Mouse (Mus musculus) layer of hippocampus, postnatal 25 days (tissue): ENCODE results near the gene Klf12. TPM values are rescaled to one million over a fixed set of nuclear protein-coding genes. Genes with fewer than 3 reads are reported as not detected.

Experiments
- DNase-seq, 2 experiments: peaks; one replicate each; pipeline ENCODE4 v3.0.0; 2022; ENCODE audit warnings: mixed read lengths in 2 of 2, low spot score in 1 of 2; ENCODE audit errors: extremely low spot score in 1 of 2
- total RNA-seq, 2 experiments: library from RNA; stranded (reverse); gene quantifications; 2 replicates each; pipeline ENCODE4 v1.2.3; 2021

The Klf12 gene
- total RNA-seq, result 10 to 100 TPM; 32.9 to 40.6 TPM

DNA sequence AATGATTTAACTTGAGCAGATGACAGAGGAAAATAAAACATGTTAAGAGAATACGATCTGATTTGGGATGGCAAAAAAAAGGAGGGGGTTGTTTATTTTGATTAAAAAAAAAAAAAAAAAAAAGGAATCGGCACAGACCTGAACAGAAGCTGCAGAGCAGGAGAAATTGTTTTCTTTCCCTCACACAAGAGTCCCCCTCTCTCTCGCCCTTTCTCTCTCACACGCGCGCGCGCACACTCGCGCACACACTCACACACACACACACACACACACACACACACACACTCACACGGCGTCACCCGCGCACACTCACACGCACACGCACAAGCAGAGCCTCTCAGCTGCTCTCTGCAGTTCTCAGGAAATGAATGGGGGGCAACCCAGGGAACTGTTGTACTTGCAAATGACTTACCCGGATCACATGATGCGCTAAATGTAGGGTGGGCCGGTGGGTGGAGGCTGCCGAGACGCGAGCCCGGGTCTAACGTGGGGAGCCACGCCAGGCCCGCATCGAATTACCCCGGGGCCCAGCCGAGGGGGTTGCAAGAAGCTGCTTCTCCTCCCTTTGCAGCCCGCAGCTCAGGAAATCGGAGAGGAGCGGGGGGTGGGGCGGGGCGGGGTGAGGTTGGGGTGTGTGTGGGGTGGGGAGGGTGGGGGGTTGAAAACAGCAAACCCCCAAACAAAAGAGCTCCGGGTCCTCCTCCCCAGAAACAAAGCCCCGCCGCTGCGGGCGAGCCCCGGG, at the start of gene Klf12:
TSS of gene Klf12 (minus strand) at position 561 of the 742 bp plus-strand sequence.
- peak; percentile 65 to 75 for DNase-seq

GRCm38 (mm10) chr14:100333369-100333768, 48.9 kb upstream of the Klf12 start:
- no peak for DNase-seq

- DNase-seq, result no peak
Observed at GRCm38 (mm10) chr14:100328602-100329276, 44.3 kb upstream of the Klf12 start.

DNA sequence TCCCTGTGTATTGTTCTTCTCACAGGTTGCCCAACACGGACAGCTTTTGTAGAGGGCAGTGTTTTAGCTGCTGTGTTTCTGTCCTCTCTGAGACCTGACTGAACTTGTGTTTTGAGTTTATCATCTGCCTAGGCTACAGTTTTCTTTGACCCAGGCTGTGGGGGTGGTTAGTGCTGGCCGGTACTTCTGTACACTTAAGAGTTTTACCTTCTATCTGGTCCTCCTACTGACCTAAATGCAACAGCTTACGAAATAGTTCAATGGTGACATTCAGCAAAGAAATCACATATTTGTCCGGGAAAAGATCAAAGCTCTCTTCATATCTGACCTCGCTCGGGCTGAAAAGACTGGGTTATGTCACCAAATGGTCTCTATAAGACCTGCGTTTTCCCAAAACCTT, 39.8 kb upstream of the Klf12 start:
- DNase-seq, result no peak

GRCm38 (mm10) chr14:100322012-100322411, 37.5 kb upstream of the Klf12 start:
- no peak for DNase-seq

DNA sequence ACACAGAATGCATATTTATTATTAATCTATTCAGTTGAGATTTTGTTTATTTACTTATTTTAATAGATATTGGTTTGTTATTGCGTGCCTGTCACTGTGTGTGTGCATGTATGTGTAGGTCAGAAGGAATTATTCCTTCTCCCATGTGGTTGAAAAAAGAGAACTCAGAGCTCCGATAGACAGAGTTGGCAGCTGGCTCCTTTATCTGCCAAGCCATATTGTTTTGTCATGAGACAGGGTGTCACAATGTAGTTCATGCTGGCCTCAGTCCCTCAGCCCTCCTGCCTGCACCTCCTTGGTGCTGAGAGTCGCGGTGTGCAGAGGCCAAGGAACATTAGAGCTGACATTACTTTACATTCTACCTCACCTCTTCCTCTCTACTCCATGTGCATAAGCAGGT, 32.3 kb upstream of the Klf12 start:
- no peak for DNase-seq

GRCm38 (mm10) chr14:100314099-100314498, 29.6 kb upstream of the Klf12 start:
- DNase-seq, result no peak

- DNase-seq, result no peak
Observed at GRCm38 (mm10) chr14:100300905-100301304, 16.4 kb upstream of the Klf12 start.

- DNase-seq, result no peak
Observed at GRCm38 (mm10) chr14:100298892-100299291, 14.4 kb upstream of the Klf12 start.

DNA sequence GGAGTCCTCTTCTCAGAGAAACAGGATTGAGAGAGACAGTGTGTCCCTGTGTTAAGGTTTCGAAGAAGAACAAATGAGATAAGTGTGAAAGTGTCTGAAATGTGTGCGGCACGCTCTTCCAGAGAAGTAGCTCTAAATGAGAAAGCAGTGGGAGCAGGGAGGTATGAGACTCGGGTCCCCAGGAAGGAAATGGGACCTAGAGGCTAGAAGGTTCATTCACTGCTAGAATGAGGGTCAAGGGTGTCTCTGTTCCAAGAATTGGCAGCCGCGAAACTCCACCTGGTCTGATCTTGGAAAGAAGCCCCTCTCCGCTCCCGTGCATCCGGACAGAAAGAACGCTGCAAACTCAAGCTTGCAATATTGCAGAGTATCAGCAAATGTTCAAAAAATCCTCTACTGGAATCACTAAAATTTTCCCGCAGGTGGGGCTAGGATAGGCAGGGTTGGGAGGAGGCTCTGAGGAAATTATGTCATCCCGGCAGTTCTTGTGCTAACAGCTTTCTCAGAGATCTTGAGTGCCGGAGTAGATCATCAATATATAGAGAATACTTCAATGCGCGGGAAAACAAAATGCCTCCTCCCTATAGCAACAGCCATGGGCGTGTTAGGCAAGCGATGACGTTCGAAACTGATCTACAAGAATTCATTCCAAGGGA, 2.2 kb upstream of the Klf12 start:
- DNase-seq, result no peak

DNA sequence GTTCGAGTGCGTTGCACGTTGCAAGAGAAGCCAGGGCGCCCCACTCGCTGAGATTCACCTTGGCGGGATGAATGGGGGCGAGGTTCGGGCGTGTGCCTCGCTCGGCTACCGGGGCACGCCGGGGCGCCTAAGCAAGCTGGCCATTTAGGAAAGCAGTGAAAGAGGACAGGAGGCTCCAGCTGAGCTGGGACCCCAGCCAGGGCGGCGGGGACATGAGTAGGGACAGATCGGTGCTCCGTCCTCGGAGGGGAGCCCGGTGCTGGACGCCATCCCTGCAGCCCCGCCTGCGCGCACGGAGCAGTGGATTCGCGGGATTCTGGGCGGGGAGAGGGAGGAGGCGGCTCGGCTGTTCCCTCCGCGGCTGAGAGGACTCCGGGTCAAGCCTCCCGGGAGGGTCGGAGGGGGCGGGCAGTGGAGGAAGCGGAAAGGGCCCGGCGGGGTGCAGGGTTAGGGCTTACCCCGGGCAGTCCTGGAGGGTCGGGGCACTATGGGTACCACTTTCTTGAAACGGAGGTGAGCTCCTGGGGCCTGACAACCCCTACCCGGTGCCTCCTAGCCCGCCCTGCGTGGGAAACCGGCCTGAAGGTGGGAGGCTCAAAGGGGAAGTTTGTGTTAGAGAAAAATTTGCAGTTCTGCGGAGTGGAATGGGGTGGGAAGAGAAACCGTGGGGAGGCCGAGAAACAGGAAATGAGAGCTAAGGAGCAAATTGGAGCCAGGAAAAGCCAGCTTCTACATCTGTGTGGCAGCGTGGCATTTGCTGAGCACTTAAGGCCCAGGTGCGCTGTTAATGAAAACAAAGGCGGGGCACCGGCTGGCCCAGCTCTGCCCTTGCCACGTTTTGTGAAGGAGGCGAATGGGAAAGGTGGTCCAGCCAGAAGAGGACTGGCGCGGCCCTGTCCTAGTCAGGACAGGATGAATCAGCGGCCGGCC, 1.4 kb upstream of the Klf12 start:
- peak; percentile 53 to 54 for DNase-seq

- peak; percentile 47 to 55 for DNase-seq
Observed at GRCm38 (mm10) chr14:100284861-100285655, 579 bp upstream of the Klf12 start.

DNA sequence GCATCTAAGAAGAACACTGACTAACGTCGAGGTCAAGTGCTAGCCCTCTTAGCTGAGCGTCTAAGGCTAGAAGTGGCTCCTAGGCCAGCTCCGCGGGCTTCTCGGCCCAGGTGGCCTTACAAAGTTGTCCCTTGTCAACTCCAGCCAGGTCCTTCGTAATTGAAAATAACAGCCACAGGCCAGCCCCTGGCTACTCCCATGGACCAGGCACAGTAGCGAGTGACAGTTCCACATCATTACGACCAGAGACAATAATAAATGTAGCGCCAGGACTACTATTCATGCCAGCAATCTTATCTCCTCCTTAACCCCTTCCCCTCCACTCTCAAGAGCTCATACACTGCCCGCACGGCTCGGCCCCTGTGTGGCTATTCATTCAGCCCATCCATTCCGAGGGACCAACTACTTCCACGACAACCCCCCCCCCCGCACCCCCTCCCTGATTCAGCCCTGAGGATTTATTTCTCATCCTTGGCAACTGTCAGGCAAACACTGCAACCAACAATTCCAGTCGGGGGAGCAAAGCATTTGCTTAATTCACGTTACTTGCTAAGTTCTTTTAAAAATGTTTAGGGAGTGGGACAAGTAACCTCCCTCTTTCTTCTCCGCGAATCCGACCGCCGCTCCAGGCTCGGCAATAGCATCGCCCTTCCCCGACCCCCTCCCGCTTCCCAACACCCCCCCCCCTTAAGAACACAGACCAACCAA, 914 bp downstream of the Klf12 start:
- DNase-seq, result no peak

- no peak for DNase-seq
Observed at GRCm38 (mm10) chr14:100282651-100283050, 1.8 kb downstream of the Klf12 start.

- DNase-seq, result no peak
Observed at GRCm38 (mm10) chr14:100281734-100282133, 2.7 kb downstream of the Klf12 start.

GRCm38 (mm10) chr14:100274179-100274578, 10.3 kb downstream of the Klf12 start:
- DNase-seq, result no peak

DNA sequence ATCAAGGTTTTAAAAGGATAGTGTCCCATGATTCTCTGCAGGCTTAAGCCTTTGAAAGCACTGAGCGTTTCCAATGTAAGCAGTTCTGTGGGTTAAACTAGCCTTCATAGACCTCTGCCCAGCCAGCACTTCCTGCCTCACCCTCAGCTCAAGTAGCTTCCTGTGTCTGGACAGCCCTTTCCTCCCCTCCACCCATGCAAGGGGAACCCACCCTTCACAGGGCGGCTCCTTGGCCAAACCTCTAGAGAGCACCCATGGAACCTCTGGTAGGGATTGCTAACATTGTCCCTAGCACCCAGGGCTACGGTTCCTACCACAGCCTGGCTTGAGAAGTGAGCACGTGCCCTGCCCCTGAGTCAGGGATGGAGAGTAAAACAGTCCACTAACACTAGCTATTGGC, 23.9 kb downstream of the Klf12 start:
- DNase-seq, result no peak

DNA sequence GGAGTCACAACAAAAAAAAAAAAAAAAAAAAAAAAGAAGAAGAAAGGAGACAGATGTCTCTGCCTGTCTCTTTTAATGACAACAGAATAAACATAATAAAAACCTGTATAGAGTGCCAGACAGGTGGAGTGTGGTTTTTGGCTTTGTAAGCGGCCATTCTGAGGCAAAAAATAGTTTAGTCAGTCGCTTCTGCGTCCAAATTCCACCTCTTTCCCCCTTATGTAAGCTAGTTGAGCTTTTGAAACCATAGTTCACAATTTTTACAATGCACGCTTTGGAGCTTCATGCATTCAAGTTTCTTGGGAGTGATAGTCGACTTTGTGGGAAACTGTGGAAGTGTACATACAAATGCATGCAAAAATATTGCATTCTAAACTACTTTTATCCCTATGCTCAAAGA, 41.4 kb downstream of the Klf12 start:
- no peak for DNase-seq

DNA sequence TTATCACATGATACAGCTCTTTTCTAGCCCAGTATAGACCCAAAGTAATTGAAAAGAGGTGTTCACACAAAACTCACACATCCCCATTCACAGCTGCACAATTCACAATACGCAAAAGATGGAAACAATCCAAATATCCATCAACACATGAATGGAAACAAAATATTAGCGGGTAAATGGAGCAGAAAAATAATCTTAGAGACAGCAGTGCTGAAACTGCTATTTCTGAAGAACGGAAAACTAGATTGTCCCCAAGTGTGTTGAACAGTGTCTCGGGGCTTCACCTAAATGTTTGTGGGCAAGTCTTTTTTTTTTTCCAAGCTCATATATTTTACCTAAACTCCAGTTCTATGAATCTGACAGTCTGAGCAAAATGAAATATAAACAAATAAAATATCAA, 44.6 kb downstream of the Klf12 start:
- DNase-seq, result no peak
